Mouse (Mus musculus) heart, embryonic 14.5 days (tissue): ENCODE measurements around the gene Cntn4. TPM values are rescaled to one million over a fixed set of nuclear protein-coding genes. Genes with fewer than 3 reads are reported as not detected.

Source experiments
- ATAC-seq: fragments of 200-750 bp; cut with Nextera tagmentation; 2 replicates; pipeline ENCODE4 v1.8.0; 2017; ENCODE audit warnings: low read depth, moderate TSS enrichment; ENCODE audit not compliant: insufficient number of reproducible peaks, insufficient read depth, low FRiP score
- H3K27ac ChIP-seq, 2 experiments: fragments of 200-500 bp in 1 of 2; fragments of 300-500 bp in 1 of 2; sonication (generic) in 1 of 2; replicated peaks in 1 of 2; 2 replicates each; pipeline ENCODE4 v1.5.1; 2012 to 2014; ENCODE audit warnings: low read depth in 2 of 2, low read length in 2 of 2, control low read depth in 1 of 2, mild to moderate bottlenecking in 1 of 2, mixed read lengths in 1 of 2; ENCODE audit not compliant: control insufficient read depth in 1 of 2, insufficient read depth in 1 of 2
- H3K27me3 ChIP-seq: fragments of 300-500 bp; sonication (generic); 2 replicates; pipeline ENCODE4 v1.6.1; 2014; ENCODE audit warnings: mild to moderate bottlenecking, low read length, control low read depth; ENCODE audit not compliant: control insufficient read depth, insufficient read depth
- H3K36me3 ChIP-seq: fragments of 300-500 bp; sonication (generic); 2 replicates; pipeline ENCODE4 v1.6.1; 2014; ENCODE audit warnings: mild to moderate bottlenecking, control low read depth, low read length, mixed read lengths; ENCODE audit not compliant: control insufficient read depth, insufficient read depth
- H3K4me1 ChIP-seq, 2 experiments: fragments of 200-500 bp in 1 of 2; fragments of 300-500 bp in 1 of 2; sonication (generic) in 1 of 2; 2 replicates each; pipeline ENCODE4 v1.6.1; 2012 to 2014; ENCODE audit warnings: low read length in 2 of 2, control low read depth in 1 of 2, mixed read lengths in 1 of 2; ENCODE audit not compliant: control insufficient read depth in 2 of 2, insufficient read depth in 2 of 2
- H3K4me2 ChIP-seq: fragments of 300-500 bp; sonication (generic); 2 replicates; pipeline ENCODE4 v1.6.1; 2014; ENCODE audit warnings: mild to moderate bottlenecking, low read length
- H3K4me3 ChIP-seq, 2 experiments: fragments of 200-500 bp in 1 of 2; fragments of 300-500 bp in 1 of 2; sonication (generic) in 1 of 2; 2 replicates each; pipeline ENCODE4 v1.5.1; 2012 to 2014; ENCODE audit warnings: low read length in 2 of 2, mild to moderate bottlenecking in 2 of 2, control low read depth in 1 of 2, low read depth in 1 of 2, moderate library complexity in 1 of 2; ENCODE audit not compliant: control insufficient read depth in 1 of 2, insufficient read depth in 1 of 2
- H3K9ac ChIP-seq: fragments of 300-500 bp; sonication (generic); 2 replicates; pipeline ENCODE4 v1.6.1; 2014; ENCODE audit warnings: mild to moderate bottlenecking, low read length
- H3K9me3 ChIP-seq: fragments of 300-500 bp; sonication (generic); 2 replicates; pipeline ENCODE4 v1.6.1; 2016; ENCODE audit warnings: low read length, control low read depth; ENCODE audit not compliant: control insufficient read depth
- WGBS: fragments of 180-500 bp; shearing (Covaris S2); extraction: QIAGEN DNeasy Blood & Tissue Kit; methylation state at CpG from one replicate; pipeline ENCODE4 v1.1.7; 2014; 5-methylcytosine and 5-hydroxymethylcytosine counted together
- polyA plus RNA-seq: library from polyadenylated mRNA; unstranded; fragments of >200 nt; fragmentation: Nextera tagmentation; extraction: Ambion mirVana; gene quantifications from 2 replicates; pipeline ENCODE4 v1.2.1, GENCODE M21; 2014

Cntn4 gene
- polyA plus RNA-seq, 1 experiment from 2014 or later = 1.5 TPM

- no peak overlapping the region for H3K27ac ChIP-seq
- 62% methylated on average over 4 of the region's 4 CpGs for WGBS
Measured at GRCm38 (mm10) chr6:106646945-106647344, 969.5 kb downstream of the Cntn4 start.

GRCm38 (mm10) chr6:106663780-106664651 is 986.6 kb downstream of the Cntn4 start:
- H3K9ac ChIP-seq = no peak overlapping the region
- no peaks in the 10 kb centered on the region for H3K4me1 ChIP-seq
- ATAC-seq = no peak
- no peaks in the 10 kb centered on the region for H3K36me3 ChIP-seq
- H3K9me3 ChIP-seq = no peaks in the 10 kb centered on the region
- WGBS = 38% methylated on average over 6 of the region's 6 CpGs
- H3K4me3 ChIP-seq = no peak overlapping the region
- no peaks in the 10 kb centered on the region for H3K27me3 ChIP-seq
- H3K4me2 ChIP-seq = no peak overlapping the region
- H3K27ac ChIP-seq = no peak overlapping the region

More at GRCm38 (mm10) chr6:106646945-106647344, 969.5 kb downstream of the Cntn4 start:
- Histone ChIP-seq H3K4me3 (no peak overlapping the region), H3K4me2 (no peak overlapping the region), H3K27me3 (no peaks in the 10 kb centered on the region), H3K4me1 (no peaks in the 10 kb centered on the region), H3K9ac (no peak overlapping the region), H3K36me3 (no peaks in the 10 kb centered on the region), H3K9me3 (no peaks in the 10 kb centered on the region)
- no peak for ATAC-seq

- 77% methylated on average over 8 of the region's 8 CpGs for WGBS
- Histone ChIP-seq H3K27ac (no peak overlapping the region), H3K9ac (no peak overlapping the region), H3K36me3 (no peaks in the 10 kb centered on the region), H3K4me3 (no peak overlapping the region), H3K4me1 (no peaks in the 10 kb centered on the region), H3K4me2 (no peak overlapping the region), H3K27me3 (no peaks in the 10 kb centered on the region), H3K9me3 (no peaks in the 10 kb centered on the region)
- no peak for ATAC-seq
Measured at GRCm38 (mm10) chr6:106675581-106675980, 998.1 kb downstream of the Cntn4 start.

- no peak for ATAC-seq
- Histone ChIP-seq H3K4me1 (no peaks in the 10 kb centered on the region), H3K27me3 (no peaks in the 10 kb centered on the region), H3K4me2 (no peak overlapping the region), H3K4me3 (no peak overlapping the region), H3K27ac (no peak overlapping the region), H3K9ac (no peak overlapping the region), H3K36me3 (no peaks in the 10 kb centered on the region), H3K9me3 (no peaks in the 10 kb centered on the region)
- 60% methylated on average over 3 of the region's 3 CpGs for WGBS
Measured at GRCm38 (mm10) chr6:106701931-106702330, 1024.5 kb downstream of the Cntn4 start.

- no peak for ATAC-seq
- H3K27me3 ChIP-seq = no peaks in the 10 kb centered on the region
- 45% methylated on average over 3 of the region's 3 CpGs for WGBS
- no peaks in the 10 kb centered on the region for H3K9me3 ChIP-seq
- H3K36me3 ChIP-seq = no peaks in the 10 kb centered on the region
- H3K27ac ChIP-seq = no peak overlapping the region
- H3K4me3 ChIP-seq = no peak overlapping the region
- no peak overlapping the region for H3K9ac ChIP-seq
- H3K4me1 ChIP-seq = no peaks in the 10 kb centered on the region
- no peak overlapping the region for H3K4me2 ChIP-seq
Measured at GRCm38 (mm10) chr6:106705506-106706035, 1028.1 kb downstream of the Cntn4 start.

GRCm38 (mm10) chr6:106725642-106726041 is 1048.2 kb downstream of the Cntn4 start:
- Histone ChIP-seq H3K36me3 (no peaks in the 10 kb centered on the region), H3K4me1 (no peaks in the 10 kb centered on the region), H3K4me2 (no peak overlapping the region), H3K9me3 (no peaks in the 10 kb centered on the region), H3K27ac (no peak overlapping the region), H3K27me3 (no peaks in the 10 kb centered on the region), H3K9ac (no peak overlapping the region), H3K4me3 (no peak overlapping the region)
- no peak for ATAC-seq
- WGBS = 74% methylated on average over 4 of the region's 4 CpGs

- no peaks in the 10 kb centered on the region for H3K9me3 ChIP-seq
- WGBS = 71% methylated on average over 6 of the region's 6 CpGs
- H3K4me1 ChIP-seq = no peaks in the 10 kb centered on the region
Measured at GRCm38 (mm10) chr6:106726078-106726477, 1048.6 kb downstream of the Cntn4 start.

More at GRCm38 (mm10) chr6:106726078-106726477, 1048.6 kb downstream of the Cntn4 start:
- no peak overlapping the region for H3K4me3 ChIP-seq
- H3K4me2 ChIP-seq = no peak overlapping the region
- H3K9ac ChIP-seq = no peak overlapping the region
- no peaks in the 10 kb centered on the region for H3K27me3 ChIP-seq
- no peak overlapping the region for H3K27ac ChIP-seq
- H3K36me3 ChIP-seq = no peaks in the 10 kb centered on the region
- ATAC-seq = no peak
